Mouse (Mus musculus) heart, adult 2 months (tissue): ENCODE results near the gene Tbc1d12. TPM values are rescaled to one million over a fixed set of nuclear protein-coding genes. Genes with fewer than 3 reads are reported as not detected.
A peak's percentile ranks its signal among the peaks of the same experiment; 100 is the strongest.

Experiments used
- DNase-seq, 2 experiments: peaks; one replicate each; pipeline ENCODE4 v3.0.0; 2021
- H3K27ac ChIP-seq: fragments of 200-600 bp; 2 replicates; pipeline ENCODE4 v1.8.1; 2022
- H3K27me3 ChIP-seq: fragments of 200-500 bp; 2 replicates; pipeline ENCODE4 v1.6.1; 2012; ENCODE audit warnings: mild to moderate bottlenecking, low read length, inconsistent platforms, mixed read lengths; ENCODE audit not compliant: control insufficient read depth, insufficient read depth
- H3K36me3 ChIP-seq: fragments of 200-500 bp; 2 replicates; pipeline ENCODE4 v1.6.1; 2012; ENCODE audit warnings: low read length, inconsistent platforms; ENCODE audit not compliant: control insufficient read depth, insufficient read depth
- H3K4me1 ChIP-seq: fragments of 200-500 bp; 2 replicates; pipeline ENCODE4 v1.6.1; 2011; ENCODE audit warnings: low read length; ENCODE audit not compliant: control insufficient read depth, insufficient read depth
- H3K4me3 ChIP-seq: fragments of 200-600 bp; 2 replicates; pipeline ENCODE4 v1.8.1; 2022
- H3K79me2 ChIP-seq: fragments of 200-500 bp; replicated peaks from 2 replicates; pipeline ENCODE4 v1.6.1; 2012; ENCODE audit warnings: mild to moderate bottlenecking, inconsistent platforms, low read length, moderate library complexity, mixed read lengths; ENCODE audit not compliant: control insufficient read depth, insufficient read depth
- H3K9ac ChIP-seq: fragments of 200-500 bp; 2 replicates; pipeline ENCODE4 v1.6.1; 2012; ENCODE audit warnings: low read depth, mild to moderate bottlenecking, control low read depth, inconsistent platforms, low read length, mixed read lengths
- CTCF ChIP-seq: fragments of 200-600 bp; IDR thresholded peaks from 2 replicates; pipeline ENCODE4 v1.8.1; 2022; ENCODE audit warnings: antibody characterized with exemption, mild to moderate bottlenecking, moderate library complexity
- EP300 ChIP-seq: fragments of 200-500 bp; IDR thresholded peaks from 2 replicates; pipeline ENCODE4 v1.6.1; 2011; ENCODE audit warnings: low read depth, low read length, control low read depth; ENCODE audit not compliant: insufficient read depth
- POLR2A ChIP-seq: fragments of 200-500 bp; IDR thresholded peaks from 2 replicates; pipeline ENCODE4 v1.6.1; 2011; ENCODE audit warnings: mild to moderate bottlenecking, low read depth, low read length, control low read depth; ENCODE audit not compliant: insufficient read depth
- WGBS: fragments of 180-500 bp; shearing (Covaris S2); methylation state at CpG from one replicate; pipeline ENCODE4 v1.1.7; 2018; 5-methylcytosine and 5-hydroxymethylcytosine counted together
- intact Hi-C: fragments of 180-260 bp; cut with DNase I; formaldehyde crosslinking; loops from one replicate; pipeline ENCODE4 v1.15.1; 2025
- polyA plus RNA-seq: library from polyadenylated mRNA; depleted of rRNA; stranded (reverse); fragments of >200 nt; gene quantifications from 2 replicates; pipeline ENCODE4 v1.2.3, GENCODE M21; 2012
- total RNA-seq, 2 experiments: library from RNA; stranded (reverse); gene quantifications; 2 replicates each; pipeline ENCODE4 v1.2.3; 2021

Gene Tbc1d12
- total and polyA plus RNA-seq, 3 experiments: 1.5 to 7.0 (median 6.8) TPM

DNA sequence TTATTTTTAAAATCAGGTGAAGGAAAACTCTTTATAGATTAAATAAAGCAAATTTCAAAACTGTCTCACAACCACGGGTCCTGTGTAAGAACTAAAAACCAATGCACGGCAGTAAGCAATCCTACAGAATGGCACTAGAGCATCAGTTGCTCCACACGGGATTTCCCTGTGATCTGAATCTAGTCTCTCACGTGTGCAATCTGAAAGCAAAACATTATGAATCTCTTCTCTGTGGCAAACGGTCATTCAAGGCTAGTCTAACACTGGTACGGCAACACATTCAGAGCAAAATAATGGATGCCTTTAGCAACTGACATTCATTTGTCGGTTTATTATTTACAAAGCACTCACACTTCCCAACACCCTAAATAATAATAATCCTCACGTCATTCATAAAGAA lies 18.2 kb upstream of the Tbc1d12 start:
- H3K36me3 ChIP-seq: no peaks in the 10 kb centered on the region
- intact Hi-C loops: no loop called here
- H3K27me3 ChIP-seq: no peaks in the 10 kb centered on the region
- peaks cover 3% of the 10 kb centered on the region for H3K4me1 ChIP-seq
- H3K9ac ChIP-seq: peak overlapping the region; percentile 63; the same call in 1 of the 2 replicates
- H3K4me3 ChIP-seq: peak overlapping the region; percentile 69
- TF ChIP-seq CTCF (no peak), EP300 (no peak), POLR2A (no peak)
- H3K79me2 ChIP-seq: 0 out of 2 replicates have a peak, but pooled peaks cover 1% of the 10 kb centered on the region
- H3K27ac ChIP-seq: no peak overlapping the region
- no peak for DNase-seq
- WGBS: 21% methylated on average over 8 of the region's 8 CpGs

DNA sequence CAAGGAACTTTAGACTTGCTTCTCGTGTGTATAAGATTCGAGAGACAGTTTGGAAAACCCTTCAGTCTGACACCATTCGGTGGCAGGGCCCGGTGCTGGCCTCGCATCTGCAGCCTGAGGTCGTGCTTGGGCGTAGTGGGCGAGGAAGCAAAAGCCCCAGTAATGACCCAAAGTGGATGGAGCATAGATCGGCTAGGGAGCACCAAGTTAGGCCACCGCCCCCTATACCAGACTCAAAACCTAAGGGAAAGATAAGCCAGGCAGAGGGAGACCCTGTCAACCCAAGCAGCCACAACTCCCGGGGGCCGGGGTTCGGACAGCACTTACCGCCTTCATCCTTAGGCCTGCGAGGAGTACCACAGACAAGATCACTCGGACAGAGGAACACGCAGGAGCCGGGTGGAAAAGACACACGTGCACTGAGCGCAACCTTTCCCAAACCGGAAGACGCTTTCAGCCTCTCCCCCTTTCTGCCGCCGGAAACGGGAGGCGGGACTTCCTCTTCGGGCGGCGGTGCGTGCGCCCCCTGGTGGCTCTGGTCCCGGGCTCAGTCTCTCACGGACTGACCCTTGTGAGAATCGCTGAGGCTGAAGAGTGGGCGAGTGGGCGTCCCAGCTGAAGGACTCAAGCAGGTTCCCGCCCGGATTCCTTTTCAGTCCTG lies 17.5 kb upstream of the Tbc1d12 start, which contains the start of gene Noc3l:
Gene Noc3l (minus strand): TSS at position 472 of the 661 bp plus-strand sequence.
- Histone ChIP-seq H3K36me3 (no peaks in the 10 kb centered on the region), H3K27me3 (no peaks in the 10 kb centered on the region), H3K9ac (peak within 1 kb of the TSS; percentile 69), H3K4me3 (peak within 1 kb of the TSS; percentile 69), H3K79me2 (0 out of 2 replicates have a peak, but pooled peaks cover 1% of the 10 kb centered on the region), H3K4me1 (peaks cover 3% of the 10 kb centered on the region), H3K27ac (peak within 1 kb of the TSS; percentile 84)
- intact Hi-C loops: loop anchor here (1.0 kb wide), 1 partner anchor 17 kb away; the partner anchor contains the start of gene Tbc1d12
- DNase-seq: peak; percentile 92 to 98
- under 1% methylated on average over 38 of the region's 38 CpGs for WGBS
- TF ChIP-seq POLR2A (peak; percentile 65), CTCF (peak; percentile 100), EP300 (peak; percentile 71; the same call in 1 of the 2 replicates)

DNA sequence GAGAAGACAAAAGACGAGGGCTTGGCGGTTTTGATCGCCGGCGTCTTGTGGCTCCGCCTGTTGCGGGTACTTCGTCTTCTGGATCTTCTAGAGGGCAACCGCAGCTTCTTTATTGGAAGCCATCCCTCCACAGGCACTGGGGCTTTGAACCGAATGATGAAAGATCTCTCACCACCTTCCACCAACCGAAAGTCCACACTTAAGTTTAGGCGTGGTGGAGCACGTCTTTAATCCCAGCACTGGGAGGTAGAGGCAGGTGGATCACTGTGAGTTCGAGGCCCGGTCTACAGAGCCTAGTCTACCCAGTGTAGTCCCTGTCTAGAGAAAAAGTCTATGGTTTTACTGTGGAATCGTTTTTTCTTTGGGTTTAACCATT lies 17.0 kb upstream of the Tbc1d12 start:
- WGBS: 13% methylated on average over 16 of the region's 16 CpGs
- no peak for TF ChIP-seq EP300
- no peak; the same call in 1 of the 2 replicates for TF ChIP-seq CTCF
- TF ChIP-seq POLR2A: no peak
- Histone ChIP-seq H3K9ac (peak overlapping the region; percentile 69), H3K36me3 (no peaks in the 10 kb centered on the region), H3K79me2 (0 out of 2 replicates have a peak, but pooled peaks cover 1% of the 10 kb centered on the region), H3K27ac (peak overlapping the region; percentile 84), H3K4me3 (peak overlapping the region; percentile 69), H3K4me1 (peaks cover 3% of the 10 kb centered on the region), H3K27me3 (no peaks in the 10 kb centered on the region)
- intact Hi-C loops: loop anchor here (1.0 kb wide), 1 partner anchor 17 kb away; the partner anchor contains the start of gene Tbc1d12
- no peak for DNase-seq

DNA sequence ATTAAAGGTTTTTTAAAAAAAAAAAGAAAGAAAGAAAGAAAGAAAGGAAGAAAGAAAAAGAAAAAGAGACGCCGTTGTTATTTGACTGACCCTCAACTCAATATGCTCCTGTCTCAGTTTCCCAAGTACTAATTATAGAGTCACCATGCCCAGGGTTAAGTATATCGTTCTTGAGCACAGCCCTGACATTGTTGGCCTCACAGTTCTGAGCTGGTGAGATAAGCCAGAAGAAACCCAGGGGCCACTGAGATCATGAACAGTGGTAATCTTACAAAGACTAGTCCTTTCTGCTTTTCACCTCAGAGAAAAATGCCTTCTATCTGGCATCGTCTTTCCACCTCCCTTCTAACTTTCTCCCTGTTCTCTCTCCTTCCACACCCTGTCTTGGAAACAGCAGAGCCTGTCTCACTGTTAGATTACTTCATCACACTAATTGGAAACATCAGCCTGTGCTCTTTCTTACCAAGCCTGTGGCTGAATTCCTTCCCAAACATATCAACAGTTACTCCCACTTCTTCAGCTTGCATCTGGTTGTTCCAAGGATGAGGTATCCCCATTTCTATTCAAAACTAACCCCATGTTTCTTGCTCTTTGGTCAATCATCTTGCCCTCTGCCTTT lies 16.1 kb upstream of the Tbc1d12 start:
- no peak overlapping the region for H3K27ac ChIP-seq
- no peak for DNase-seq
- intact Hi-C loops: no loop called here
- H3K27me3 ChIP-seq: no peaks in the 10 kb centered on the region
- WGBS: 68% methylated on average over 4 of the region's 4 CpGs
- no peak overlapping the region for H3K9ac ChIP-seq
- H3K79me2 ChIP-seq: 0 out of 2 replicates have a peak, but pooled peaks cover 1% of the 10 kb centered on the region
- no peak overlapping the region for H3K4me3 ChIP-seq
- peaks cover 3% of the 10 kb centered on the region for H3K4me1 ChIP-seq
- H3K36me3 ChIP-seq: no peaks in the 10 kb centered on the region
- TF ChIP-seq EP300: no peak
- no peak for TF ChIP-seq POLR2A
- TF ChIP-seq CTCF: no peak

DNA sequence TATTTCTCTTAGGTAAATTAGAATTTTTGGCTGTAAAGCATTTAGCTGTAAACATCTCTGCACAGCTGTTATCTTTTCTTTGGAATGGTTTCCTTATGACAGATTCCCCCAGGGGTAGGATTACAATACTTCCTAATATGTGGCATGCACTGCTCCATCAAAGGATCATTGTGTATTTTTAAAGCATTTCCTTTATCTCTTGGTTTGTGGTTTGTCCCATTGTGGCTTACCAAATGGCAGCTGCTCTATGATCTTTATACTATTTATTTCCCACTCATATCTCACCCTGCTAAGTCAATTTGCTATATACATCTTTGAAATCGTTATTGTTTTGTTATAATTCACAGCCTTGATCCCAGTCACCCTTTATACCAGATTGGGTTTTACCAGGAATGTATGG lies 3.2 kb upstream of the Tbc1d12 start:
- intact Hi-C loops: no loop called here
- DNase-seq: no peak
- H3K4me1 ChIP-seq: peaks cover 3% of the 10 kb centered on the region
- H3K27me3 ChIP-seq: no peaks in the 10 kb centered on the region
- no peaks in the 10 kb centered on the region; the same call in 1 of the 2 replicates for H3K79me2 ChIP-seq
- no peak for TF ChIP-seq CTCF
- no peak for TF ChIP-seq EP300
- no peak for TF ChIP-seq POLR2A
- 61% methylated on average over 1 of the region's 1 CpGs for WGBS
- no peak overlapping the region for H3K27ac ChIP-seq
- no peak overlapping the region for H3K9ac ChIP-seq
- no peak overlapping the region for H3K4me3 ChIP-seq
- H3K36me3 ChIP-seq: peaks cover 4% of the 10 kb centered on the region; the same call in 1 of the 2 replicates

DNA sequence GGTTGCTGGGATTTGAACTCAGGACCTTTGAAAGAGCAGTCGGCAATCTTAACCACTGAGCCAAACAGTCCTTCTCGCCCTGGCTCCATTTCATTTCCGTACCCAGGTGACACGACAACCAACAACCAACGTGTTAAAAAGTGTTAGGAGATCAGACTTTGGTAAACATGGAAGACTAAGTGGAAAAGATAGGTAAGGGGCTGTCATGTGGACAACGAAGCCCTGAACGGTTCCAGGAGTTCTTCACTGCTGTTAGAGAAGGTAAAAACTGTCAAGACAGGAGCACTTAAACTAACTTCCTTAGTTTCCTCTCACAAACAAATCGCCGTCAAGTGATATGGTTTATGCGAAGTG lies 318 bp upstream of the Tbc1d12 start:
- Histone ChIP-seq H3K36me3 (peaks cover 4% of the 10 kb centered on the region; the same call in 1 of the 2 replicates), H3K27me3 (no peaks in the 10 kb centered on the region), H3K27ac (peak overlapping the region; percentile 93), H3K4me1 (peaks cover 3% of the 10 kb centered on the region), H3K79me2 (no peaks in the 10 kb centered on the region; the same call in 1 of the 2 replicates), H3K9ac (peak overlapping the region; percentile 81), H3K4me3 (peak overlapping the region; percentile 64)
- WGBS: 18% methylated on average over 10 of the region's 10 CpGs
- DNase-seq: no peak
- TF ChIP-seq POLR2A (no peak; the same call in 1 of the 2 replicates), CTCF (no peak), EP300 (no peak)
- intact Hi-C loops: loop anchor here (1.0 to 5.0 kb wide), 2 partner anchors 17 to 81 kb away; partner anchors contain the start of gene Noc3l
